Mouse (Mus musculus): ENCODE measurements around the gene Gsk3b.
A peak's percentile ranks its signal among the peaks of the same experiment; 100 is the strongest.
"Not testable (repeated sequence)": the region's sequence is repeated elsewhere in the genome, so short reads cannot be mapped to it uniquely, and the experiment has no call there.

Gsk3b gene

GRCm38 (mm10) chr16:38191460-38191859 is 102.7 kb downstream of the Gsk3b start:
- no peak for DNase-seq

- DNase-seq = no peak
Observed at GRCm38 (mm10) chr16:38192640-38193039, 103.8 kb downstream of the Gsk3b start.

- DNase-seq = peak in 1 of 2 experiments; percentile 50
Observed at GRCm38 (mm10) chr16:38197299-38197698, 108.5 kb downstream of the Gsk3b start.

GRCm38 (mm10) chr16:38205272-38205671 is 116.5 kb downstream of the Gsk3b start:
- DNase-seq = no peak

- not testable (repeated sequence) for DNase-seq
Observed at GRCm38 (mm10) chr16:38222491-38222890, 133.7 kb downstream of the Gsk3b start.

- DNase-seq = no peak
Observed at GRCm38 (mm10) chr16:38236936-38237585, 148.3 kb downstream of the Gsk3b start.

GRCm38 (mm10) chr16:38239729-38240128 is 150.9 kb downstream of the Gsk3b start:
- peak; percentile 46 to 64 for DNase-seq

GRCm38 (mm10) chr16:38240167-38240566 is 151.4 kb downstream of the Gsk3b start:
- no peak for DNase-seq

GRCm38 (mm10) chr16:38244111-38244510 is 155.3 kb downstream of the Gsk3b start:
- no peak for DNase-seq

GRCm38 (mm10) chr16:38245379-38245778 is 156.6 kb downstream of the Gsk3b start:
- DNase-seq = no peak

GRCm38 (mm10) chr16:38245849-38246585 is 157.2 kb downstream of the Gsk3b start:
- no peak for DNase-seq

- DNase-seq = no peak
Observed at GRCm38 (mm10) chr16:38248331-38248961, 159.6 kb downstream of the Gsk3b start.

- DNase-seq = no peak
Observed at GRCm38 (mm10) chr16:38250467-38250866, 161.7 kb downstream of the Gsk3b start.

GRCm38 (mm10) chr16:38254001-38254400 is 165.2 kb downstream of the Gsk3b start:
- no peak for DNase-seq

- DNase-seq = no peak
Observed at GRCm38 (mm10) chr16:38255107-38255506, 166.3 kb downstream of the Gsk3b start.

- DNase-seq = no peak
Observed at GRCm38 (mm10) chr16:38255927-38256326, 167.1 kb downstream of the Gsk3b start.

GRCm38 (mm10) chr16:38271601-38272000 is 182.8 kb downstream of the Gsk3b start:
- DNase-seq = no peak

GRCm38 (mm10) chr16:38272483-38272882 is 183.7 kb downstream of the Gsk3b start:
- no peak for DNase-seq

- no peak for DNase-seq
Observed at GRCm38 (mm10) chr16:38274737-38275136, 185.9 kb downstream of the Gsk3b start.

GRCm38 (mm10) chr16:38279794-38280193 is 191.0 kb downstream of the Gsk3b start:
- DNase-seq = no peak

- DNase-seq = no peak
Observed at GRCm38 (mm10) chr16:38280951-38281350, 192.2 kb downstream of the Gsk3b start.

- DNase-seq = no peak
Observed at GRCm38 (mm10) chr16:38282559-38283160, 193.9 kb downstream of the Gsk3b start.

GRCm38 (mm10) chr16:38283300-38283699 is 194.5 kb downstream of the Gsk3b start:
- no peak for DNase-seq

All from spleen, adult 18-20 months (tissue).